Mouse (Mus musculus) hindbrain, embryonic 14.5 days (tissue): ENCODE measurements around the gene Ropn1l. TPM values are rescaled to one million over a fixed set of nuclear protein-coding genes. Genes with fewer than 3 reads are reported as not detected.

Source experiments
- ATAC-seq: fragments of 200-750 bp; cut with Nextera tagmentation; 2 replicates; pipeline ENCODE4 v1.8.0; 2017; ENCODE audit warnings: moderate number of reproducible peaks, mild to moderate bottlenecking, moderate TSS enrichment, moderate library complexity; ENCODE audit not compliant: low FRiP score
- DNase-seq: peaks from one replicate; pipeline ENCODE4 v3.0.0-alpha.2; 2015; ENCODE audit warnings: low spot score
- H3K27ac ChIP-seq: fragments of 300-500 bp; sonication (generic); 2 replicates; pipeline ENCODE4 v1.5.1; 2014; ENCODE audit warnings: mild to moderate bottlenecking, moderate library complexity
- H3K27me3 ChIP-seq: fragments of 300-500 bp; sonication (generic); 2 replicates; pipeline ENCODE4 v1.6.1; 2014; ENCODE audit warnings: mild to moderate bottlenecking, low read length, mixed read lengths; ENCODE audit not compliant: control insufficient read depth, insufficient read depth
- H3K36me3 ChIP-seq: fragments of 300-500 bp; sonication (generic); replicated peaks from 2 replicates; pipeline ENCODE4 v1.6.1; 2014; ENCODE audit not compliant: control insufficient read depth, insufficient read depth
- H3K4me1 ChIP-seq: fragments of 300-500 bp; sonication (generic); replicated peaks from 2 replicates; pipeline ENCODE4 v1.6.1; 2014; ENCODE audit warnings: antibody characterized with exemption, low read length, mixed read lengths; ENCODE audit not compliant: control insufficient read depth, insufficient read depth
- H3K4me2 ChIP-seq: fragments of 300-500 bp; sonication (generic); replicated peaks from 2 replicates; pipeline ENCODE4 v1.6.1; 2014; ENCODE audit warnings: mild to moderate bottlenecking, moderate library complexity
- H3K4me3 ChIP-seq: fragments of 300-500 bp; sonication (generic); replicated peaks from 2 replicates; pipeline ENCODE4 v1.5.1; 2014; ENCODE audit warnings: mild to moderate bottlenecking, low read length
- H3K9ac ChIP-seq: fragments of 300-500 bp; sonication (generic); 2 replicates; pipeline ENCODE4 v1.6.1; 2014
- H3K9me3 ChIP-seq: fragments of 300-500 bp; sonication (generic); 2 replicates; pipeline ENCODE4 v1.6.1; 2016; ENCODE audit warnings: low read length; ENCODE audit not compliant: control insufficient read depth
- WGBS: fragments of 180-500 bp; shearing (Covaris S2); extraction: QIAGEN DNeasy Blood & Tissue Kit; methylation state at CpG from one replicate; pipeline ENCODE4 v1.1.7; 2014; 5-methylcytosine and 5-hydroxymethylcytosine counted together
- polyA plus RNA-seq: library from polyadenylated mRNA; unstranded; fragments of >200 nt; fragmentation: Nextera tagmentation; extraction: Ambion mirVana; gene quantifications from 2 replicates; pipeline ENCODE4 v1.2.1, GENCODE M21; 2014

Ropn1l gene
- polyA plus RNA-seq, 1 experiment from 2014 or later = 2.8 TPM

- ATAC-seq (no peak), DNase-seq (no peak)
- Histone ChIP-seq H3K27ac (peak overlapping the region; percentile 84), H3K36me3 (peaks cover 30% of the 10 kb centered on the region), H3K4me2 (peak overlapping the region; percentile 89), H3K4me1 (peaks cover 6% of the 10 kb centered on the region), H3K4me3 (peak overlapping the region; percentile 70), H3K27me3 (no peaks in the 10 kb centered on the region), H3K9me3 (no peaks in the 10 kb centered on the region), H3K9ac (peak overlapping the region; percentile 82)
- 60% methylated on average over 10 of the region's 10 CpGs for WGBS
Measured at GRCm38 (mm10) chr15:31454096-31454860, 741 bp upstream of the Ropn1l start.

GRCm38 (mm10) chr15:31452336-31453097 lies 1.0 kb downstream of the Ropn1l start:
- Histone ChIP-seq H3K9ac (peak overlapping the region; percentile 82), H3K4me2 (peak overlapping the region; percentile 89), H3K4me3 (peak overlapping the region; percentile 70), H3K4me1 (peaks cover 6% of the 10 kb centered on the region), H3K27ac (0 out of 2 replicates have a peak overlapping the region, but pooled peaks have one; percentile 84), H3K9me3 (no peaks in the 10 kb centered on the region), H3K27me3 (no peaks in the 10 kb centered on the region), H3K36me3 (peaks cover 12% of the 10 kb centered on the region; the same call in 1 of the 2 replicates)
- no peak for DNase-seq
- WGBS = 56% methylated on average over 18 of the region's 18 CpGs
- ATAC-seq = no peak

GRCm38 (mm10) chr15:31449772-31450171 lies 3.8 kb downstream of the Ropn1l start:
- Histone ChIP-seq H3K4me2 (no peak overlapping the region), H3K4me1 (peaks cover 6% of the 10 kb centered on the region), H3K9me3 (no peaks in the 10 kb centered on the region), H3K27ac (no peak overlapping the region), H3K36me3 (no peaks in the 10 kb centered on the region), H3K4me3 (no peak overlapping the region), H3K27me3 (no peaks in the 10 kb centered on the region), H3K9ac (no peak overlapping the region)
- ATAC-seq (no peak), DNase-seq (no peak)
- WGBS = 22% methylated on average over 2 of the region's 2 CpGs

- H3K4me2 ChIP-seq = 0 out of 2 replicates have a peak overlapping the region, but pooled peaks have one; percentile 5
- no peak overlapping the region for H3K4me3 ChIP-seq
- no peak overlapping the region for H3K9ac ChIP-seq
- H3K36me3 ChIP-seq = no peaks in the 10 kb centered on the region
- ATAC-seq (peak; percentile 69), DNase-seq (peak; percentile 82)
- H3K27me3 ChIP-seq = no peaks in the 10 kb centered on the region
- H3K27ac ChIP-seq = no peak overlapping the region
- H3K9me3 ChIP-seq = no peaks in the 10 kb centered on the region
- no peaks in the 10 kb centered on the region for H3K4me1 ChIP-seq
- 47% methylated on average over 7 of the region's 7 CpGs for WGBS
Measured at GRCm38 (mm10) chr15:31447121-31447520, 6.4 kb downstream of the Ropn1l start.

GRCm38 (mm10) chr15:31442698-31443097 lies 10.8 kb downstream of the Ropn1l start:
- Histone ChIP-seq H3K4me3 (no peak overlapping the region), H3K27me3 (no peaks in the 10 kb centered on the region), H3K27ac (no peak overlapping the region), H3K36me3 (no peaks in the 10 kb centered on the region), H3K4me1 (no peaks in the 10 kb centered on the region), H3K9ac (no peak overlapping the region), H3K9me3 (no peaks in the 10 kb centered on the region), H3K4me2 (no peak overlapping the region)
- WGBS = 90% methylated on average over 4 of the region's 4 CpGs
- no peak for DNase-seq
- no peak for ATAC-seq

DNA sequence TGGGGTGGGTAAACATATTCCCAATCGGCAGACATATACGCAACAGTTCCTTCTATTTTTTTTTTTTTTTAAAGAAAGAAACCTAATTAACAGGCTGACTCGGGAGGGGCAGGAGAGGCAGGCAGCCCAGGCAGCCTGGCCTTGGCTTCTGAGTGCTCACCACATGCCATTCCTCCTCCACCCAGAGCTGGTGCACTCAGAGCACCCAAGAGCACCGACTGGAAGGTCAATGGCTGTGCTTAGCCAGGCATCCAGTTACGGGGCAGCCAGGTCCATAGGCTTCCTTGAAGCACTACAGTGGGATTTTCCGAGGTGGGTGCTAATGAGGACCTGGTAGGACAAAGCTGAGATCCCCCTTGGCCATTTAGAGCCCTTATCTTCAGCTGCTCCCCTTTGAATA lies 11.5 kb downstream of the Ropn1l start:
- Histone ChIP-seq H3K4me2 (no peak overlapping the region), H3K4me1 (no peaks in the 10 kb centered on the region), H3K27ac (no peak overlapping the region), H3K36me3 (no peaks in the 10 kb centered on the region), H3K4me3 (no peak overlapping the region), H3K9ac (no peak overlapping the region), H3K27me3 (no peaks in the 10 kb centered on the region), H3K9me3 (no peaks in the 10 kb centered on the region)
- DNase-seq (no peak), ATAC-seq (no peak)
- 80% methylated on average over 6 of the region's 6 CpGs for WGBS

- H3K36me3 ChIP-seq = no peaks in the 10 kb centered on the region
- H3K27ac ChIP-seq = no peak overlapping the region
- no peak for ATAC-seq
- no peaks in the 10 kb centered on the region for H3K27me3 ChIP-seq
- WGBS = 85% methylated on average over 2 of the region's 2 CpGs
- H3K9me3 ChIP-seq = no peaks in the 10 kb centered on the region
- H3K4me1 ChIP-seq = no peaks in the 10 kb centered on the region
- no peak overlapping the region for H3K4me2 ChIP-seq
- no peak for DNase-seq
- H3K9ac ChIP-seq = no peak overlapping the region
- no peak overlapping the region for H3K4me3 ChIP-seq
Measured at GRCm38 (mm10) chr15:31436811-31437210, 16.7 kb downstream of the Ropn1l start.

GRCm38 (mm10) chr15:31436083-31436482 lies 17.5 kb downstream of the Ropn1l start:
- no peak overlapping the region for H3K4me3 ChIP-seq
- no peaks in the 10 kb centered on the region for H3K9me3 ChIP-seq
- no peak overlapping the region for H3K27ac ChIP-seq
- H3K9ac ChIP-seq = no peak overlapping the region
- no peak overlapping the region for H3K4me2 ChIP-seq
- DNase-seq = no peak
- no peaks in the 10 kb centered on the region for H3K4me1 ChIP-seq
- ATAC-seq = no peak
- 52% methylated on average over 1 of the region's 1 CpGs for WGBS
- H3K27me3 ChIP-seq = no peaks in the 10 kb centered on the region
- no peaks in the 10 kb centered on the region for H3K36me3 ChIP-seq

- ATAC-seq = no peak
- no peaks in the 10 kb centered on the region for H3K4me1 ChIP-seq
- H3K27ac ChIP-seq = no peak overlapping the region
- no peaks in the 10 kb centered on the region for H3K36me3 ChIP-seq
- no peak overlapping the region for H3K9ac ChIP-seq
- DNase-seq = no peak
- no peak overlapping the region for H3K4me3 ChIP-seq
- H3K9me3 ChIP-seq = no peaks in the 10 kb centered on the region
- no peak overlapping the region for H3K4me2 ChIP-seq
- 81% methylated on average over 7 of the region's 7 CpGs for WGBS
- no peaks in the 10 kb centered on the region for H3K27me3 ChIP-seq
Measured at GRCm38 (mm10) chr15:31433768-31434167, 19.8 kb downstream of the Ropn1l start.
